12 mouse cellular contexts compared by ENCODE assay signal in genomic region chr4:128716731-128717130, GRCm38 (mm10). TPM values are rescaled to one million over a fixed set of nuclear protein-coding genes. Genes with fewer than 3 reads are reported as not detected.
DNase-seq lines count a peak whose midpoint lies in the region; ATAC-seq and TF ChIP-seq lines count a peak whose summit lies in the region.
"Had no signal": no experiment of that assay in that cellular context is flagged by ENCODE, and none has a peak within 500 bp of the region (broad histone marks: within the 10 kb centered on the region; RNA-seq: fewer than 3 reads in every experiment).

No protein-coding gene starts in this region.

- ATAC-seq in embryonic facial prominence, embryonic 13.5 days (ENCODE audit: insufficient number of reproducible peaks, insufficient read depth, low FRiP score, low TSS enrichment, low read depth): no peak
- no peak for ATAC-seq in hindbrain, embryonic 15.5 days (ENCODE audit: low FRiP score, low read depth)
- no peak for ATAC-seq in midbrain, postnatal 0 days (ENCODE audit: low FRiP score)
- ATAC-seq in liver, postnatal 0 days: no peak

- no peak for TF ChIP-seq EP300 in liver, postnatal 0 days (IDR thresholded peaks at IDR 0.05; ENCODE audit: low read depth)

- peak overlapping the region; percentile 91 for H3K27ac ChIP-seq in embryonic facial prominence, embryonic 13.5 days
- peak overlapping the region; percentile 89 for H3K27ac ChIP-seq in hindbrain, embryonic 15.5 days (replicated peaks)
- peak overlapping the region; percentile 90 for H3K27ac ChIP-seq in midbrain, postnatal 0 days (ENCODE audit: low read depth, low read length)
- H3K27ac ChIP-seq in liver, postnatal 0 days (ENCODE audit: low read depth): no peak overlapping the region

- H3K27me3 ChIP-seq in embryonic facial prominence, embryonic 13.5 days: no peaks in the 10 kb centered on the region
- no peaks in the 10 kb centered on the region for H3K27me3 ChIP-seq in hindbrain, embryonic 15.5 days
- H3K27me3 ChIP-seq in midbrain, postnatal 0 days (ENCODE audit: insufficient read depth, low read length): no peaks in the 10 kb centered on the region
- H3K27me3 ChIP-seq in liver, postnatal 0 days (ENCODE audit: insufficient read depth, low read length): no peaks in the 10 kb centered on the region

- WGBS in embryonic facial prominence, embryonic 13.5 days: 44% methylated on average over 9 of the region's 9 CpGs
- 28% methylated on average over 9 of the region's 9 CpGs for WGBS in hindbrain, embryonic 15.5 days
- WGBS in midbrain, postnatal 0 days: 27% methylated on average over 9 of the region's 9 CpGs
- WGBS in liver, postnatal 0 days (ENCODE audit: insufficient replicate concordance): 78% methylated on average over 9 of the region's 9 CpGs

- peaks cover 63% of the 10 kb centered on the region for H3K4me1 ChIP-seq in embryonic facial prominence, embryonic 13.5 days
- H3K4me1 ChIP-seq in hindbrain, embryonic 15.5 days (replicated peaks): peaks cover 69% of the 10 kb centered on the region
- H3K4me1 ChIP-seq in midbrain, postnatal 0 days (ENCODE audit: insufficient read depth, low read length): peaks cover 27% of the 10 kb centered on the region
- H3K4me1 ChIP-seq in liver, postnatal 0 days (ENCODE audit: insufficient read depth): peaks cover 26% of the 10 kb centered on the region

- no peak overlapping the region for H3K4me2 ChIP-seq in embryonic facial prominence, embryonic 13.5 days
- H3K4me2 ChIP-seq in hindbrain, embryonic 15.5 days: no peak overlapping the region
- no peak overlapping the region for H3K4me2 ChIP-seq in midbrain, postnatal 0 days (ENCODE audit: low read depth, low read length, poor library complexity, severe bottlenecking)
- H3K4me2 ChIP-seq in liver, postnatal 0 days (ENCODE audit: low read depth, low read length): no peak overlapping the region

- no peak overlapping the region for H3K4me3 ChIP-seq in embryonic facial prominence, embryonic 13.5 days
- H3K4me3 ChIP-seq in hindbrain, embryonic 15.5 days: no peak overlapping the region
- no peak overlapping the region for H3K4me3 ChIP-seq in midbrain, postnatal 0 days (ENCODE audit: low read depth, low read length)
- H3K4me3 ChIP-seq in liver, postnatal 0 days (ENCODE audit: low read depth, low read length): no peak overlapping the region

- H3K36me3 ChIP-seq in embryonic facial prominence, embryonic 13.5 days: 0 out of 2 replicates have a peak, but pooled peaks cover 2% of the 10 kb centered on the region
- H3K36me3 ChIP-seq in hindbrain, embryonic 15.5 days: 0 out of 2 replicates have a peak, but pooled peaks cover 2% of the 10 kb centered on the region
- H3K36me3 ChIP-seq in midbrain, postnatal 0 days (ENCODE audit: insufficient read depth, low read length): peaks cover 2% of the 10 kb centered on the region; the same call in 1 of the 2 replicates
- no peaks in the 10 kb centered on the region for H3K36me3 ChIP-seq in liver, postnatal 0 days (replicated peaks; ENCODE audit: insufficient read depth, low read length)

- H3K9me3 ChIP-seq in embryonic facial prominence, embryonic 13.5 days: no peaks in the 10 kb centered on the region
- no peaks in the 10 kb centered on the region for H3K9me3 ChIP-seq in hindbrain, embryonic 15.5 days
- H3K9me3 ChIP-seq in midbrain, postnatal 0 days (ENCODE audit: low read length): no peaks in the 10 kb centered on the region
- H3K9me3 ChIP-seq in liver, postnatal 0 days (ENCODE audit: low read length): no peaks in the 10 kb centered on the region

- peak; percentile 68 for DNase-seq in brain, embryonic 14.5 days (ENCODE audit: low read depth)
- DNase-seq in midbrain, postnatal 0 days (ENCODE audit: low spot score): no peak
- DNase-seq in gastrocnemius, adult 18-20 months (ENCODE audit: low spot score): no peak
- no peak for DNase-seq in natural killer cell, adult 2 months (ENCODE audit: low spot score in 2 of 2)
- DNase-seq in liver, postnatal 0 days: no peak
- DNase-seq: adrenal gland, postnatal 25 days; heart, postnatal 36 days; lung, adult 18-20 months; spleen, adult 18-20 months had no signal

- no peak overlapping the region for H3K9ac ChIP-seq in embryonic facial prominence, embryonic 13.5 days
- no peak overlapping the region for H3K9ac ChIP-seq in hindbrain, embryonic 15.5 days
- no peak overlapping the region for H3K9ac ChIP-seq in midbrain, postnatal 0 days (replicated peaks; ENCODE audit: low read length, poor library complexity, severe bottlenecking)
- no peak overlapping the region for H3K9ac ChIP-seq in liver, postnatal 0 days (replicated peaks)

- no peak for TF ChIP-seq CTCF in brain, embryonic 14.5 days (IDR thresholded peaks at IDR 0.05; ENCODE audit: borderline replicate concordance, extremely low read depth, insufficient read depth, insufficient read length)
- TF ChIP-seq CTCF in midbrain, postnatal 0 days (IDR thresholded peaks at IDR 0.05): no peak
- no peak for TF ChIP-seq CTCF in liver, postnatal 0 days (IDR thresholded peaks at IDR 0.05; ENCODE audit: low read depth)

- TF ChIP-seq POLR2A in brain, embryonic 14.5 days (IDR thresholded peaks at IDR 0.05; ENCODE audit: borderline replicate concordance, extremely low read depth, insufficient read depth, insufficient read length, poor library complexity, severe bottlenecking): no peak

RNA-seq across cellular contexts. Expression of gene A3galt2, which starts 38.4 kb away (rescaled TPM):
- polyA plus RNA-seq in brain, embryonic 14.5 days (2012; rRNA removed): 4.6 and 5.0 TPM in 2 replicates
- 0.29 and 0.38 TPM in 2 replicates for polyA plus RNA-seq in embryonic facial prominence, embryonic 13.5 days (2015; fragmentation: Nextera tagmentation; extraction: Ambion mirVana)
- polyA plus RNA-seq in hindbrain, embryonic 15.5 days (2015; fragmentation: Nextera tagmentation; extraction: Ambion mirVana): 0.18 and 0.24 TPM in 2 replicates
- 0.19 and 0.38 TPM in 2 replicates for total RNA-seq in midbrain, postnatal 0 days (2014; rRNA removed)
- 0.05 TPM in 1 of 2 replicates, not detected in the other for polyA plus RNA-seq in midbrain, postnatal 0 days (2015; fragmentation: Nextera tagmentation; extraction: Ambion mirVana)
- total RNA-seq in gastrocnemius, adult 18-20 months (2021): not detected
- not detected in 2 replicates for polyA plus RNA-seq in liver, postnatal 0 days (2015; fragmentation: Nextera tagmentation; extraction: Ambion mirVana)
- total RNA-seq: MEL had no signal
